Mouse (Mus musculus) forebrain, postnatal 0 days (tissue): ENCODE data around the gene Gm36864. TPM values are rescaled to one million over a fixed set of nuclear protein-coding genes. Genes with fewer than 3 reads are reported as not detected.

Experiments
- ATAC-seq: fragments of 200-750 bp; cut with Nextera tagmentation; 2 replicates; pipeline ENCODE4 v1.8.0; 2017; ENCODE audit warnings: mild to moderate bottlenecking, moderate library complexity
- DNase-seq: peaks from one replicate; pipeline ENCODE4 v3.0.0-alpha.2; 2015
- H3K27ac ChIP-seq: fragments of 300-500 bp; sonication (generic); 2 replicates; pipeline ENCODE4 v1.5.1; 2014; ENCODE audit warnings: low read depth, mild to moderate bottlenecking, antibody characterized with exemption, low read length, moderate library complexity, mixed read lengths
- H3K27me3 ChIP-seq: fragments of 300-500 bp; sonication (generic); 2 replicates; pipeline ENCODE4 v1.6.1; 2014; ENCODE audit warnings: mild to moderate bottlenecking, low read length, mixed read lengths; ENCODE audit not compliant: insufficient read depth
- H3K36me3 ChIP-seq: fragments of 300-500 bp; sonication (generic); 2 replicates; pipeline ENCODE4 v1.6.1; 2014; ENCODE audit warnings: mild to moderate bottlenecking, moderate library complexity; ENCODE audit not compliant: insufficient read depth
- H3K4me1 ChIP-seq: fragments of 300-500 bp; sonication (generic); 2 replicates; pipeline ENCODE4 v1.6.1; 2014; ENCODE audit warnings: antibody characterized with exemption; ENCODE audit not compliant: insufficient read depth
- H3K4me2 ChIP-seq: fragments of 300-500 bp; sonication (generic); 2 replicates; pipeline ENCODE4 v1.6.1; 2014; ENCODE audit warnings: low read depth, mild to moderate bottlenecking, moderate library complexity
- H3K4me3 ChIP-seq: fragments of 300-500 bp; sonication (generic); 2 replicates; pipeline ENCODE4 v1.5.1; 2014; ENCODE audit warnings: low read depth, low read length, mixed read lengths
- H3K9ac ChIP-seq: fragments of 300-500 bp; sonication (generic); 2 replicates; pipeline ENCODE4 v1.6.1; 2014; ENCODE audit warnings: mild to moderate bottlenecking
- H3K9me3 ChIP-seq: fragments of 300-500 bp; sonication (generic); 2 replicates; pipeline ENCODE4 v1.6.1; 2016; ENCODE audit warnings: low read length
- CTCF ChIP-seq: sonication (generic); IDR thresholded peaks from 2 replicates; pipeline ENCODE4 v1.5.1; 2016; ENCODE audit warnings: antibody characterized with exemption, control low read depth, low read depth
- whole genome bisulfite sequencing: fragments of 180-500 bp; shearing (Covaris S2); extraction: QIAGEN DNeasy Blood & Tissue Kit; methylation state at CpG from one replicate; pipeline ENCODE4 v1.1.7; 2014; 5-methylcytosine and 5-hydroxymethylcytosine counted together
- polyA plus RNA-seq: library from polyadenylated mRNA; unstranded; fragments of >200 nt; fragmentation: Nextera tagmentation; extraction: Ambion mirVana; gene quantifications from 2 replicates; pipeline ENCODE4 v1.2.1, GENCODE M21; 2015
- total RNA-seq: library from RNA; depleted of rRNA; stranded (reverse); fragments of >200 nt; gene quantifications from 2 replicates; pipeline ENCODE4 v1.2.3, GENCODE M21; 2014

Gene Gm36864
- total and polyA plus RNA-seq, 2 experiments from 2014 or later, result not detected

GRCm38 (mm10) chr7:44261147-44261546, 25.2 kb downstream of the Gm36864 start, which contains the start of gene Gm15517:
TSS of gene Gm15517 (plus strand) at chr7:44261447.
- WGBS, result 52% methylated on average over 5 of the region's 5 CpGs
- ATAC-seq (no peak), DNase-seq (no peak)
- H3K9ac ChIP-seq, result no peak within 1 kb of the TSS
- no peak for TF ChIP-seq CTCF
- H3K36me3 ChIP-seq, result no peaks in the 10 kb centered on the region
- no peak within 1 kb of the TSS for H3K27ac ChIP-seq
- no peaks in the 10 kb centered on the region for H3K4me1 ChIP-seq
- H3K4me3 ChIP-seq, result no peak within 1 kb of the TSS
- H3K9me3 ChIP-seq, result no peaks in the 10 kb centered on the region
- no peak within 1 kb of the TSS for H3K4me2 ChIP-seq
- H3K27me3 ChIP-seq, result 0 out of 2 replicates have a peak, but pooled peaks cover 3% of the 10 kb centered on the region

- DNase-seq (peak; percentile 99), ATAC-seq (peak; percentile 81)
- no peaks in the 10 kb centered on the region for H3K36me3 ChIP-seq
- H3K9ac ChIP-seq, result peak overlapping the region; percentile 51
- 0 out of 2 replicates have a peak, but pooled peaks cover 3% of the 10 kb centered on the region for H3K27me3 ChIP-seq
- H3K4me1 ChIP-seq, result no peaks in the 10 kb centered on the region
- H3K4me3 ChIP-seq, result peak overlapping the region; percentile 40
- WGBS, result 1% methylated on average over 34 of the region's 34 CpGs
- no peaks in the 10 kb centered on the region for H3K9me3 ChIP-seq
- peak overlapping the region; percentile 88 for H3K4me2 ChIP-seq
- TF ChIP-seq CTCF, result peak; percentile 98
- H3K27ac ChIP-seq, result no peak overlapping the region
Measured at GRCm38 (mm10) chr7:44262791-44263643, 27.0 kb downstream of the Gm36864 start.

GRCm38 (mm10) chr7:44268117-44268516, 32.1 kb downstream of the Gm36864 start:
- H3K27ac ChIP-seq, result no peak overlapping the region
- no peaks in the 10 kb centered on the region for H3K36me3 ChIP-seq
- peaks cover 3% of the 10 kb centered on the region; the same call in 1 of the 2 replicates for H3K27me3 ChIP-seq
- TF ChIP-seq CTCF, result no peak
- no peak for ATAC-seq
- WGBS, result 80% methylated on average over 11 of the region's 11 CpGs
- H3K4me3 ChIP-seq, result no peak overlapping the region
- no peak overlapping the region for H3K9ac ChIP-seq
- no peak overlapping the region for H3K4me2 ChIP-seq
- no peaks in the 10 kb centered on the region for H3K9me3 ChIP-seq
- no peaks in the 10 kb centered on the region for H3K4me1 ChIP-seq
- DNase-seq, result no peak

GRCm38 (mm10) chr7:44269397-44269796, 33.4 kb downstream of the Gm36864 start:
- Histone ChIP-seq H3K9ac (no peak overlapping the region), H3K27ac (no peak overlapping the region), H3K4me2 (no peak overlapping the region), H3K36me3 (no peaks in the 10 kb centered on the region), H3K27me3 (no peaks in the 10 kb centered on the region; the same call in 1 of the 2 replicates), H3K4me3 (no peak overlapping the region), H3K4me1 (no peaks in the 10 kb centered on the region), H3K9me3 (no peaks in the 10 kb centered on the region)
- TF ChIP-seq CTCF, result no peak
- DNase-seq (no peak), ATAC-seq (no peak)
- WGBS, result 87% methylated on average over 2 of the region's 2 CpGs

GRCm38 (mm10) chr7:44271309-44271708, 35.3 kb downstream of the Gm36864 start:
- WGBS, result 69% methylated on average over 2 of the region's 2 CpGs

GRCm38 (mm10) chr7:44272546-44272945, 36.6 kb downstream of the Gm36864 start:
- Histone ChIP-seq H3K9ac (no peak overlapping the region), H3K27ac (no peak overlapping the region), H3K36me3 (no peaks in the 10 kb centered on the region), H3K4me2 (no peak overlapping the region), H3K9me3 (no peaks in the 10 kb centered on the region), H3K4me1 (no peaks in the 10 kb centered on the region), H3K4me3 (no peak overlapping the region), H3K27me3 (no peaks in the 10 kb centered on the region; the same call in 1 of the 2 replicates)
- 81% methylated on average over 7 of the region's 7 CpGs for WGBS
- ATAC-seq (no peak), DNase-seq (no peak)
- TF ChIP-seq CTCF, result no peak

More at GRCm38 (mm10) chr7:44271309-44271708, 35.3 kb downstream of the Gm36864 start:
- Histone ChIP-seq H3K27me3 (no peaks in the 10 kb centered on the region; the same call in 1 of the 2 replicates), H3K27ac (no peak overlapping the region), H3K36me3 (no peaks in the 10 kb centered on the region), H3K4me1 (no peaks in the 10 kb centered on the region), H3K9me3 (no peaks in the 10 kb centered on the region), H3K4me2 (no peak overlapping the region), H3K4me3 (no peak overlapping the region), H3K9ac (no peak overlapping the region)
- ATAC-seq (peak; percentile 73; the same call in 1 of the 2 replicates), DNase-seq (peak; percentile 70)
- no peak for TF ChIP-seq CTCF

- no peak for TF ChIP-seq CTCF
- Histone ChIP-seq H3K27me3 (no peaks in the 10 kb centered on the region; the same call in 1 of the 2 replicates), H3K9ac (no peak overlapping the region; the same call in 1 of the 2 replicates), H3K4me3 (no peak overlapping the region), H3K9me3 (no peaks in the 10 kb centered on the region), H3K4me1 (no peaks in the 10 kb centered on the region), H3K27ac (no peak overlapping the region), H3K4me2 (no peak overlapping the region), H3K36me3 (no peaks in the 10 kb centered on the region)
- ATAC-seq (no peak), DNase-seq (no peak)
- WGBS, result 64% methylated on average over 7 of the region's 7 CpGs
Measured at GRCm38 (mm10) chr7:44273446-44273845, 37.5 kb downstream of the Gm36864 start.
